Mouse (Mus musculus) urinary bladder, postnatal 14 days (tissue): ENCODE measurements around the gene Cited4.

Experiments used
- DNase-seq: peaks from one replicate; pipeline ENCODE4 v3.0.0; 2021; ENCODE audit warnings: low spot score

Gene Cited4

DNA sequence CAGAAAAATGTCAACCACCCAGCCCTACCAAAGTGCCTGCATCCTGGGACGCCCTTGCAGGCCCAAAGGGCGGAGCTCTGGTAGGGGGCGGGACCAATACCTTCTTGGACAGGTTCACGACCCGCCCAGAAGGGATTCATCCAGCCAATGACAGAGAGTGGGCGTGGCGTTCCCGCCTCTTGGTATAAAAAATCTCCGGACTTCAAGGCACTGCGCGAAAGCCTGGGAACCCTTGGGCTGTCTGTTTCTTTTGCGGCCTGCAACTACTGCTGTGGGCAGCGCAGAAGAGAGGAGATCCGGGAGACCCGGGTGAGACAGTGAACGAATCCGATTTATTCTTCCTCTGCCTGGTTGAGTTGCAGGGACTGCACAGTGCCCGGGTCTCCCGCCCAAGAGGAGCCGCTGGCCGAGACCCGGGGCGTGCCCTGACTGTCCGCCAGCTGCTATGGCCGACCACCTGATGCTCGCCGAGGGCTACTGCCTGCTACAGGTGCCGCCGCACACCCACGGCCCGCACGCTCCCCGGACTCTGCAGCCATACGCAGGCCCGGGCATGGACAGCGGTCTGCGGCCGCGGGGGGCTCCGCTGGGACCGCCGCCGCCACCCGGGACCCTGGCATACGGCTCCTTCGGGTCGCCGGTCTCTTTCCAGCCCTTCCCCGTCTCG is at the start of gene Cited4:
TSS of gene Cited4 (plus strand) at position 215 of the 667 bp plus-strand sequence.
- peak; percentile 95 for DNase-seq

DNA sequence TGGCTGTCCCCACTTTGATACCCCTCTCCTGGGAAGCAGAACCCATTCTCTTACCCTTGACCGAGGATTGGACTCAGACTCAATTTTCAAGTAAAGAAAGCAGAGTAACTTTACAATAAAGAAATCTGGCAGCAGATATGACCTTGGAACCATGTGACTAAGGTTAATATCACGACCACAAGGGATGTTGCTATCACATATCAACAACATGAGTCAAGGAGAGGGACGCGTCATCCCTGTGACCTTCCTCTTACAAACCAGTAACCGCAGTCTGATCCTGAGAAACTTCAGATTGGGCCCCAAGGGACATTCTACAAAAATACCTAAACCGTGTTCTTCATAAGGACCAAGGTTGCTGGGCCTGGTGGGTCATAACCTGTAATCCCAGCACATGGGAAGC is 38.6 kb upstream of the Cited4 start:
- DNase-seq: no peak

GRCm38 (mm10) chr4:120630218-120630931 is 36.0 kb upstream of the Cited4 start:
- no peak for DNase-seq

GRCm38 (mm10) chr4:120631828-120632227 is 34.5 kb upstream of the Cited4 start:
- no peak for DNase-seq

DNA sequence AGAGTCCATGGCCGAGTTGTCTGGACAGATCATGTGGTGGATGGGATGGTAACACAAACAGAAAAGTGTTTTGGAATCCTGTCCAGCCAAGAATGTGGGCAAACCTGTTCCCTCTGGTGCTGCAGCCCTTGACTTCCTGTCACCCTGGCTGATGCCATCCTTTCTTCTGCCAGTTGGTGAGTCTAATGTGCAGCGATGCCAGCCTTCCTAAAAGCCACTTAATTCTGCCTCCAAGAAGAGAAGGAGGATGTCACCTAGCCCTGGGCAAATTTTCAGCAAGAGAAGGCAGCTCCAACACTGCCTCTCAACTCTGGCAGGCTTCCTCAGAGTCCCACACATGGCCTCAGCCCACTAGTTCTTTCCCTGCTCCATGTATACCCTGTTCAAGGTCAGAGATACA is 31.0 kb upstream of the Cited4 start:
- DNase-seq: peak; percentile 31

- DNase-seq: no peak
Measured at GRCm38 (mm10) chr4:120641946-120642345, 24.4 kb upstream of the Cited4 start.

- no peak for DNase-seq
Measured at GRCm38 (mm10) chr4:120643899-120644298, 22.5 kb upstream of the Cited4 start.

- DNase-seq: no peak
Measured at GRCm38 (mm10) chr4:120649369-120650207, 16.8 kb upstream of the Cited4 start.

GRCm38 (mm10) chr4:120650208-120650592 is 16.2 kb upstream of the Cited4 start:
- no peak for DNase-seq

- DNase-seq: no peak
Measured at GRCm38 (mm10) chr4:120655898-120656297, 10.5 kb upstream of the Cited4 start.

GRCm38 (mm10) chr4:120660485-120660884 is 5.9 kb upstream of the Cited4 start:
- no peak for DNase-seq

GRCm38 (mm10) chr4:120664601-120665000 is 1.8 kb upstream of the Cited4 start:
- DNase-seq: no peak

DNA sequence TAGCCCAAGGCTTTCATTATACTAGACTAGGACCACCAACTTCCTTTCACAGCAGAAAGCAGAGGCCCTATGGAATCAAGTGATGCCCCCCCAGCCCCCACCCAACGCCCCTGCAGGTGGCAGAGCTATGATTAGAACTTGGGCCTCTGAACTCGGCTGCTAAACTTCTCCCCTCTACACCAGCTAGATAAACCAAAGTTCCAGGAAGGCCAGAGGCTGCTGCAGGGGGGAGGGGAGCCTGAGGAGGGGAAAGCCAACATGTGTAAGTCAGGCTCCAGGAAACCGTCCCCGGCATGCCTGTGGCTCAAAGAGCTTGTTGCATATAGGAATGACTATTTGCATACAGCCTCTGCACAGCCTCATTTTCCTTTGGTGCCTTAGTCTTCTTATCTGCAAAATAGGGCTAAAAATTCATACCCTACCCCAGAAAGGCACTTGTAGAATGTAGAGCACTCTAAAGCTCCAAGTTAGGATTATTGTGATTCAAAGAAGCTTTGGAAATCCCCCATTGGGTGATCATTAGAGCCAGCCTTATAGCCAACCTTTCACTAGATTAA is 1.1 kb upstream of the Cited4 start:
- DNase-seq: no peak

DNA sequence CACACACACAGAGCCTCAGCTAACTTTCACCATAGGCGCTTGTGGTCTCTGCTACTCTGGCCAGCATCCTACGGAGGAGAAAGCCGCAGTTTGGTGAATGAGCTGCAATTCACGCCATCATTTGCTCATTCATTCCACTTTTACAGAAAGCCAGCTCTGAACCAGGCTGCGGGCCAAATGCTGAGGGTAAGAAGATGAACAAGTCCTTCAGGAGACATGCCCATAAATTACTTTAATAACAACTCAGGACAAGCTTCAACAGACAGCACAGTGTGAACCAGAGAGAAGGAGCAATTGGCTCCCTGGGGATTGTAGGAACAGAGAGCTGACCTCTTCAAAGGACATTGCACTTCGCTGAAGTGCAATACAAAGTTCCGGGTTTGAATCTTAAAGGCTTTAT is 590 bp upstream of the Cited4 start:
- peak; percentile 44 for DNase-seq

DNA sequence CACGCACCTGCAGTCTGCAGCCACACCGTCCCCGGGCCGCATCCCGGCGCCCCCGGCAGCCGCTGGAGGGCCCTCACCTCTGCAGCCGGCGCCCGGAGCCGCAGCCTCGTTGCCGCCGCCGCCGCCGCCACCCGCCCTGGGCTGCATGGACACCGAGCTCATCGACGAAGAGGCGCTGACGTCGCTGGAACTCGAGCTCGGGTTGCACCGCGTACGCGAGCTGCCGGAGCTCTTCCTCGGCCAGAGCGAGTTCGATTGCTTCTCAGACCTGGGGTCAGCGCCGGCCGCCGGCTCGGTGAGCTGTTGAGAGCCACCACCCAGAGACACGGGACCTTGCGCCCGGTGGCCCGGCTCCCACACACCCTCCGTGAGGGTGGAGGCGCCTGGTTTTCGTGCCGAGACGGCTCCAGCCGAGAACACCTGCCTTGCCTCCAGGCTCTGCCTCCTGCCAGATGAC is 701 bp downstream of the Cited4 start:
- DNase-seq: peak; percentile 70

GRCm38 (mm10) chr4:120667555-120667954 is 1.2 kb downstream of the Cited4 start:
- DNase-seq: no peak

GRCm38 (mm10) chr4:120668551-120668950 is 2.2 kb downstream of the Cited4 start:
- DNase-seq: peak; percentile 28

DNA sequence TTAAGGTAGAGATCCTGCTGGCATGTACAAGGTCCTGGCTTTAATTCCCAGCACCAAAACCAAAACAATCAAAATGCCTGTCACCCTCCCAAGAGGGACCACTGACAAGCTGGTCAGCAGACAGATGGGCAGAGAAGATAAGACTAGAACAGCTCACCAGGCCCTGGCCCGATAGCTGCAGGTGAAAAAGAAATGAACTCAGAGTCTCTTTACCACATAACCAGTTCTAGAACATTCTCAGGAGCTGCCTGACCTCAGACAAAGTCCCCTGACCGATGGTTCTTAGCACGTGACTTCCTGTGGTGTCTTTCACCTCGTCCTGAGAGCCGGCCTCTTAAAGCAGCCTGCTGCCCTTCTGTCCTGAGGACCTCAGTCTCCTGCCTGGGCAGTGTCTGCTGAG is 3.2 kb downstream of the Cited4 start:
- no peak for DNase-seq

DNA sequence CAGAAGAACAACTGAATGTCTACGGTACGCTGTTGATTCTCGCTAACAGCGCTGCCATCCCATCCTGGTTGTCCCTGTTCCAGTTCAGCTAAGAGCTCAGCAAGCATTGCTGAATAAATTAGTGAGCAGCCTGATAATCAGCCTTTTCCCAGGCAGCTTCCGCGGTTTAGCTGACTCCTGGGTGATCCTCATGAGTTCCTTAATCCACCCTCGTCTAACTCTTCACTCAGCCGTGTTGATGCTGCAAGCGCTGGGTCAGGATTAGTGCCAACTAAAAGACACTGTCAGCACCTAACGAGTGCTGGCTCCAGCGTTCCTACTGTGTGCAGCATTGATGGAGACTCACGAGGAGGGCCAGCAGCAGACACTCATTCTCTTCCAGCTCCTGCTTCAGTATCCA is 4.7 kb downstream of the Cited4 start:
- no peak for DNase-seq

DNA sequence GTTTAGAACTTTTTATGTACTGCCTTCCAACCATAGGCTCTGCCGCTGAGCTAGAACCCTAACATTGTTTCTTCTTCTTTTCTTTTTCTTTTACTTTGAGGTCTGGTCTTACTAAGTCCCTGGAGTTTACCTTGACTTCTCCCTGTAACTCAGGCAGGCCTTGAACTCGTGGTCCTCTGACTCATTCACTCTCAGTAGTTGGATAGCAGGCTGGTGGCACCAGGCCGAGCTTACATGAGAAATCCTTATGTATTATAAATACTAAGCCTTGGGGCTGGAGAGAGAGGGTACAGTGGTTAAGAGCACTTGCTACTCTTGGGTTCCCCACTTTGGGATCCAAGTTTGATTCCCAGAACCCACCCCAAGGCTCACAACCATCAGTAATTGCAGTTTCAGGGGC is 7.2 kb downstream of the Cited4 start:
- DNase-seq: no peak

DNA sequence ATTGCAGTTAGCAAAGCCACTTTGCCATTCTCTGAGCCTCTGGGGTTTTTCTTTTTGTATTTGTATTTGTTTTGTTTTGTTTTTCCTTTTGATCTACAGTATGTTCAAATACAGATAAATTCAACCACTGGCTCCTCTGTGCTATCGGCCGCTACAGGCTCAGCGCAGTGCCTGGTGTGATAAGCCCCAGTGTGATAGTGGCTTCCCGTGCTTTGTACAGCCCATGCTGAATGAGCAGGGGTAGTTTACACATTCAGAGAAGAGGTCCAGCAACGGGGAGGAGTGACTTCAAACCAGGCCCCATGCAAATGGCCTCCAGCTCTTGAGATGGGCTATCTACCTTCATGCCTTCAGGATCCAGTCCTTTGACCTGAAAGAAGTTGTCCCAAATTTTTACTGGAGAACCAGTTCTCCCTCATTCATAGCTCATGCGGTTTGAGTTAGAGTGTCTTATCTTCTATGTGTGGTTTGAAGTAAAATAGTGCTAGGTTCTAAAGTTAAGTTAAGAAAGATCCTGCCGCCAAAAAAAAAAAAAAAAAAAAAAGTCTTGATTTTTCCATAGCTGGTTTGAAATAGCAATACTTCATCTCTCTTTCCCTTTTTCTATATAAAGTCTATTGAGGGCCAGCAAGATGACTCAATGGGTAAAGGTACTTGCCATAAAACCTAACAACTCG is 8.5 kb downstream of the Cited4 start:
- DNase-seq: no peak

GRCm38 (mm10) chr4:120675640-120676039 is 9.3 kb downstream of the Cited4 start:
- DNase-seq: no peak
